Mouse (Mus musculus) spleen, adult 2 months (tissue): Measurements from ENCODE around the gene Ranbp10.

ENCODE experiments used
- CTCF ChIP-seq: fragments of 200-500 bp; IDR thresholded peaks from 2 replicates; pipeline ENCODE4 v1.5.1; 2011; ENCODE audit warnings: mild to moderate bottlenecking, inconsistent platforms; ENCODE audit not compliant: insufficient read depth, insufficient read length, insufficient replicate concordance; ENCODE audit errors: extremely low read depth
- POLR2A ChIP-seq: fragments of 200-500 bp; IDR thresholded peaks from 2 replicates; pipeline ENCODE4 v1.6.1; 2011; ENCODE audit warnings: low read depth, low read length, inconsistent platforms

DNA sequence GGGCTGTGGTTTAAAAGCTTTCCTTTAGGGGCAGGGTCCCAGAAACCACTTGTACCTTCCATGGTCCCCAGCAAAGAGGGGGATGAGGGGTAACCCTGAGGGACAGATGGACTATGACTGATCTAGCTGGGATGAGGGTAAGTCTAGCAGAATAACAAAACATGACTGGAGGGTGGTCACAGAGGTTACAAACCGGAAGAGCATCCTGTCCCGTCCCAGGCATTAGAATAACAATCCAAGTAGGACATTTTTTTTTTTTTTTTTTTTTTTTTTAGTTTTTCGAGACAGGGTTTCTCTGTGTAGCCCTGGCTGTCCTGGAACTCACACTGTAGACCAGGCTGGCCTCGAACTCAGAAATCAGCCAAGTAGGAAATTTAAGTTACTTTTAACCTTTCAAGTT is 22.9 kb upstream of the Ranbp10 start:
- TF ChIP-seq CTCF (no peak), POLR2A (no peak)
